Mouse (Mus musculus) granulocyte monocyte progenitor cell, adult 5-6 weeks (primary cell): Measurements from ENCODE around the gene Hdac10. TPM values are rescaled to one million over a fixed set of nuclear protein-coding genes. Genes with fewer than 3 reads are reported as not detected.

ENCODE experiments used
- ATAC-seq: replicated peaks from 2 replicates; pipeline ENCODE4 v1.8.0; 2016; ENCODE audit warnings: mild to moderate bottlenecking, moderate TSS enrichment, inconsistent platforms; ENCODE audit not compliant: poor library complexity, severe bottlenecking
- total RNA-seq, 2 experiments: library from RNA; stranded (forward) in 1 of 2; stranded (reverse) in 1 of 2; fragments of 200-712, 200-1000 nt in 1 of 2; fragments of >200 nt in 1 of 2; fragmentation: Nextera tagmentation in 1 of 2; gene quantifications; 2 replicates each; pipeline ENCODE4 v1.2.3; 2014 to 2017

The Hdac10 gene
- total RNA-seq, 2 experiments from 2014 or later: 11.3 to 13.9 TPM

GRCm38 (mm10) chr15:89083906-89084305 is 44.6 kb downstream of the Hdac10 start:
- ATAC-seq: no peak

GRCm38 (mm10) chr15:89078208-89078836 is 50.2 kb downstream of the Hdac10 start:
- ATAC-seq: peak; percentile 61

- no peak for ATAC-seq
These were observed 52.3 kb downstream of the Hdac10 start for GRCm38 (mm10) chr15:89076156-89076731.

GRCm38 (mm10) chr15:89075478-89076147 is 52.9 kb downstream of the Hdac10 start:
- ATAC-seq: peak; percentile 57

GRCm38 (mm10) chr15:89074613-89075477 is 53.7 kb downstream of the Hdac10 start, which contains the start of gene Trabd:
TSS of gene Trabd (plus strand) at chr15:89075124.
- peak; percentile 31 for ATAC-seq

- peak; percentile 47 for ATAC-seq
These were observed 54.4 kb downstream of the Hdac10 start for GRCm38 (mm10) chr15:89073993-89074603.

Other genes with a start within 250 kb of the Hdac10 start
- not detected in 2 replicates for gene Ttll8, start 174.3 kb downstream of the Hdac10 start, total RNA-seq (2014; fragmentation: Nextera tagmentation)
- not detected in 2 replicates for gene Ttll8, start 174.3 kb downstream of the Hdac10 start, total RNA-seq (2017)
- gene Mlc1, start 149.7 kb downstream of the Hdac10 start, total RNA-seq (2014; fragmentation: Nextera tagmentation): not detected in 2 replicates
- not detected in 2 replicates for gene Mlc1, start 149.7 kb downstream of the Hdac10 start, total RNA-seq (2017)
- gene Mov10l1, start 145.8 kb downstream of the Hdac10 start, total RNA-seq (2014; fragmentation: Nextera tagmentation): not detected in 2 replicates
- gene Mov10l1, start 145.8 kb downstream of the Hdac10 start, total RNA-seq (2017): not detected in 2 replicates
- gene Panx2, start 69.0 kb downstream of the Hdac10 start, total RNA-seq (2014; fragmentation: Nextera tagmentation): not detected in 2 replicates
- gene Panx2, start 69.0 kb downstream of the Hdac10 start, total RNA-seq (2017): not detected in 2 replicates
- gene Trabd, start 53.6 kb downstream of the Hdac10 start, total RNA-seq (2014; fragmentation: Nextera tagmentation): 38.0 and 44.2 TPM in 2 replicates
- 36.9 and 39.8 TPM in 2 replicates for gene Trabd, start 53.6 kb downstream of the Hdac10 start, total RNA-seq (2017)
- gene Selenoo, start 39.6 kb downstream of the Hdac10 start, total RNA-seq (2014; fragmentation: Nextera tagmentation): 11.6 and 21.8 TPM in 2 replicates
- gene Selenoo, start 39.6 kb downstream of the Hdac10 start, total RNA-seq (2017): 13.6 and 16.2 TPM in 2 replicates
- 23.4 and 29.2 TPM in 2 replicates for gene Tubgcp6, start 5.6 kb downstream of the Hdac10 start, total RNA-seq (2014; fragmentation: Nextera tagmentation)
- 12.6 and 20.2 TPM in 2 replicates for gene Tubgcp6, start 5.6 kb downstream of the Hdac10 start, total RNA-seq (2017)
- not detected in 2 replicates for gene Mapk12, start 12.0 kb upstream of the Hdac10 start, total RNA-seq (2014; fragmentation: Nextera tagmentation)
- 0.93 TPM in 1 of 2 replicates, not detected in the other for gene Mapk12, start 12.0 kb upstream of the Hdac10 start, total RNA-seq (2017)
- gene Mapk11, start 20.9 kb upstream of the Hdac10 start, total RNA-seq (2014; fragmentation: Nextera tagmentation): not detected in 2 replicates
- not detected in 2 replicates for gene Mapk11, start 20.9 kb upstream of the Hdac10 start, total RNA-seq (2017)
- gene Plxnb2, start 52.1 kb upstream of the Hdac10 start, total RNA-seq (2014; fragmentation: Nextera tagmentation): 19.1 and 23.4 TPM in 2 replicates
- gene Plxnb2, start 52.1 kb upstream of the Hdac10 start, total RNA-seq (2017): 11.0 and 14.7 TPM in 2 replicates
- 4.3 and 6.1 TPM in 2 replicates for gene Dennd6b, start 67.8 kb upstream of the Hdac10 start, total RNA-seq (2014; fragmentation: Nextera tagmentation)
- gene Dennd6b, start 67.8 kb upstream of the Hdac10 start, total RNA-seq (2017): 2.5 and 4.7 TPM in 2 replicates
- 9.2 and 10.5 TPM in 2 replicates for gene Ppp6r2, start 82.9 kb upstream of the Hdac10 start, total RNA-seq (2014; fragmentation: Nextera tagmentation)
- 5.8 and 6.4 TPM in 2 replicates for gene Ppp6r2, start 82.9 kb upstream of the Hdac10 start, total RNA-seq (2017)
- gene Sbf1, start 186.6 kb upstream of the Hdac10 start, total RNA-seq (2014; fragmentation: Nextera tagmentation): 88.1 and 131 TPM in 2 replicates
- gene Sbf1, start 186.6 kb upstream of the Hdac10 start, total RNA-seq (2017): 43.1 and 52.0 TPM in 2 replicates
- not detected in 2 replicates for gene Adm2, start 194.0 kb upstream of the Hdac10 start, total RNA-seq (2014; fragmentation: Nextera tagmentation)
- not detected in 2 replicates for gene Adm2, start 194.0 kb upstream of the Hdac10 start, total RNA-seq (2017)
- not detected in 2 replicates for gene Miox, start 205.7 kb upstream of the Hdac10 start, total RNA-seq (2014; fragmentation: Nextera tagmentation)
- gene Miox, start 205.7 kb upstream of the Hdac10 start, total RNA-seq (2017): not detected in 2 replicates
- 15.4 and 22.3 TPM in 2 replicates for gene Lmf2, start 227.0 kb upstream of the Hdac10 start, total RNA-seq (2014; fragmentation: Nextera tagmentation)
- 8.9 and 11.0 TPM in 2 replicates for gene Lmf2, start 227.0 kb upstream of the Hdac10 start, total RNA-seq (2017)
- gene Ncaph2, start 227.0 kb upstream of the Hdac10 start, total RNA-seq (2014; fragmentation: Nextera tagmentation): 87.4 and 136 TPM in 2 replicates
- 92.2 and 118 TPM in 2 replicates for gene Ncaph2, start 227.0 kb upstream of the Hdac10 start, total RNA-seq (2017)
- 12.4 and 27.5 TPM in 2 replicates for gene Sco2, start 245.1 kb upstream of the Hdac10 start, total RNA-seq (2014; fragmentation: Nextera tagmentation)
- 22.7 and 31.5 TPM in 2 replicates for gene Sco2, start 245.1 kb upstream of the Hdac10 start, total RNA-seq (2017)
- not detected in 2 replicates for gene Tymp, start 248.3 kb upstream of the Hdac10 start, total RNA-seq (2014; fragmentation: Nextera tagmentation)
- gene Tymp, start 248.3 kb upstream of the Hdac10 start, total RNA-seq (2017): 0.43 and 1.1 TPM in 2 replicates